Mouse (Mus musculus): ENCODE measurements around the gene Fbxo4. TPM values are rescaled to one million over a fixed set of nuclear protein-coding genes. Genes with fewer than 3 reads are reported as not detected.

Gene Fbxo4
- 10.5 and 12.4 TPM in 2 replicates for polyA plus RNA-seq (2015; fragmentation: Nextera tagmentation; extraction: Ambion mirVana)

DNA sequence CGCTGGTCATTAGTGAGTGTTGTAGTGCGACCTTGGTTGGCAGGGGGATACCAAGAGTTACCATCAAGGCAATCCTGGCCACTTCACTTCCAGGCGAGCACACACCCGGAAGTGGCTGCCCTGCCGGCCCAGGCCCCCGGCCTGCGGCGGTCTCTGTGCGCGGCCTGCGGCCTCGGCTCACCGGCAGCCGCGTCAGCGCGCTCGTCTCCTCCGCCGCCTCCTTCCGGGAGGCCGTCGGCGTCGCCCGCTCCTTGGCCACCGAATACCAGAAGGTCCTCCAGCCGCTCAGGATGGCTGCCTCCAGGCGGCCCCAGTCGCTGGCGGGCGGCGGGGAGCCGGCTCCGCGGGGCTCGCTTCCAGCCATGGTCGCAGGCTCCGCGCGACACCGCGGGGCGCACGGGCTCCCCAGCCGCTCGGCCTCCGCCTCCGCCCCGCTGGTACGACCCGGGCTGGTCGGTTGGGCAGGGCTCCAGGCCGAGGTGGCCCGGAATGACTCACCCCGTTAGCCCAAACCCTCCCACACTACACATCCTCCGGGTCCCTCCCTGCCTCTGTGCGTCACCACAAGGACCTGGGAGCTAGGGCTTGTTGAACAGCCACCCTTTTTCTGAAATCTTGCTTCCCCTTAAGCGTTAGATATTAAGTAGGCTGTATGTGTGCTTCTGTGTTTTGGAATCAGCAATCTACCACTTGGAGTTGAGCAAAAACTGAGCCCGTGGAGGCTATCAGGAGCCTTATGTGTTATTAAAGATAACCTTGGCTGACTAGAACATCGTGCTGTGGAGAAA, at the start of gene Fbxo4:
TSS of gene Fbxo4 (minus strand) at position 513 of the 788 bp plus-strand sequence.
- 0 out of 2 replicates have a peak, but pooled peaks cover 3% of the 10 kb centered on the region for H3K36me3 ChIP-seq (ENCODE audit: insufficient read depth, low read length)
- peaks cover 4% of the 10 kb centered on the region; the same call in 1 of the 2 replicates for H3K4me1 ChIP-seq (ENCODE audit: insufficient read depth, low read length)
- H3K9me3 ChIP-seq (ENCODE audit: low read length): no peaks in the 10 kb centered on the region
- H3K9ac ChIP-seq (replicated peaks; ENCODE audit: low read length): peak within 1 kb of the TSS; percentile 99
- ATAC-seq (ENCODE audit: low FRiP score, low TSS enrichment): peak; percentile 98
- H3K4me3 ChIP-seq (ENCODE audit: low read length): peak within 1 kb of the TSS; percentile 76
- peak within 1 kb of the TSS; percentile 70 for H3K4me2 ChIP-seq (replicated peaks; ENCODE audit: low read depth, low read length)
- H3K27me3 ChIP-seq (ENCODE audit: insufficient read depth, low read length): no peaks in the 10 kb centered on the region
- under 1% methylated on average over 46 of the region's 61 CpGs for WGBS
- H3K27ac ChIP-seq (ENCODE audit: low read length): peak within 1 kb of the TSS; percentile 97

DNA sequence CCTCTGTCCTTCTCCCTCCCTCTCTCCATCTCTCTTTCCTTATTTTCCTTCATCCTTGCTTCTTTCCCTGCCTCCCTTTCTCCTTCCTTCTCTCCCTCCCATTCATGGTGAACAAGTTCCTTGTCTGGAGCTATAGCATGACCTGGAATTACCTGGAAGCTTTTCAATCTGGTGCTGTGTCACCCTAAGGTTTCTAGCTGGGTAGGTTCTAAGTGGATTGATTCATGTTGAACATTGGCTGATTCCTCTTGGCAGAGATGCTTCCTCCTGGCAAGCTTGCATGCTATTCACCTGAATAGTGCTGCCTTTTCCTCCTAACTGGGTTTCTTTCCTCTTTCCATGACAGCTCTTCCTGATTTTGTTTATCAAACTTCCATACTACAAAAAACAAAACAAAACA, 49.6 kb upstream of the Fbxo4 start:
- H3K4me1 ChIP-seq (ENCODE audit: insufficient read depth, low read length): peaks cover 23% of the 10 kb centered on the region
- no peak overlapping the region for H3K4me2 ChIP-seq (replicated peaks; ENCODE audit: low read depth, low read length)
- peak overlapping the region; percentile 98 for H3K27ac ChIP-seq (ENCODE audit: low read length)
- no peaks in the 10 kb centered on the region for H3K27me3 ChIP-seq (ENCODE audit: insufficient read depth, low read length)
- no peaks in the 10 kb centered on the region for H3K9me3 ChIP-seq (ENCODE audit: low read length)
- H3K36me3 ChIP-seq (ENCODE audit: insufficient read depth, low read length): no peaks in the 10 kb centered on the region
- no peak overlapping the region for H3K9ac ChIP-seq (replicated peaks; ENCODE audit: low read length)
- H3K4me3 ChIP-seq (ENCODE audit: low read length): no peak overlapping the region
- ATAC-seq (ENCODE audit: low FRiP score, low TSS enrichment): no peak

DNA sequence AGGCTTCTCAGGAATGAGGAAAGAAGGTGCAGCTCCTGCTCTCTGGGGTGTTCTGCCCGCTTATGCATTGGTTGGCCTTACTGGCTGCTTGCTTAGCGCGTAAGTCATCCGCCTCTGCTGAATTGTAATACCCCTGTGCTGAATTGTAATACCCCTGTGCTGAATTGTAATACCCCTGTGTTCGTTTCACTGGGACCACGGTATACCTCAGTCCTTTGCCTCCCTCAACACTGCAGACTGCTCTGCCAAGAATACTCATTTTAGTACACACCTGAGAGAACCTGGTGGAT, 49.0 kb upstream of the Fbxo4 start:
- Histone ChIP-seq H3K4me2 (replicated peaks; ENCODE audit: low read depth, low read length) (peak overlapping the region; percentile 64), H3K27me3 (ENCODE audit: insufficient read depth, low read length) (no peaks in the 10 kb centered on the region), H3K4me3 (ENCODE audit: low read length) (peak overlapping the region; percentile 89; the same call in 1 of the 2 replicates), H3K9ac (replicated peaks; ENCODE audit: low read length) (no peak overlapping the region), H3K4me1 (ENCODE audit: insufficient read depth, low read length) (peaks cover 23% of the 10 kb centered on the region), H3K9me3 (ENCODE audit: low read length) (no peaks in the 10 kb centered on the region), H3K36me3 (ENCODE audit: insufficient read depth, low read length) (no peaks in the 10 kb centered on the region), H3K27ac (ENCODE audit: low read length) (peak overlapping the region; percentile 98)
- ATAC-seq (ENCODE audit: low FRiP score, low TSS enrichment): no peak
- 70% methylated on average over 6 of the region's 6 CpGs for WGBS

DNA sequence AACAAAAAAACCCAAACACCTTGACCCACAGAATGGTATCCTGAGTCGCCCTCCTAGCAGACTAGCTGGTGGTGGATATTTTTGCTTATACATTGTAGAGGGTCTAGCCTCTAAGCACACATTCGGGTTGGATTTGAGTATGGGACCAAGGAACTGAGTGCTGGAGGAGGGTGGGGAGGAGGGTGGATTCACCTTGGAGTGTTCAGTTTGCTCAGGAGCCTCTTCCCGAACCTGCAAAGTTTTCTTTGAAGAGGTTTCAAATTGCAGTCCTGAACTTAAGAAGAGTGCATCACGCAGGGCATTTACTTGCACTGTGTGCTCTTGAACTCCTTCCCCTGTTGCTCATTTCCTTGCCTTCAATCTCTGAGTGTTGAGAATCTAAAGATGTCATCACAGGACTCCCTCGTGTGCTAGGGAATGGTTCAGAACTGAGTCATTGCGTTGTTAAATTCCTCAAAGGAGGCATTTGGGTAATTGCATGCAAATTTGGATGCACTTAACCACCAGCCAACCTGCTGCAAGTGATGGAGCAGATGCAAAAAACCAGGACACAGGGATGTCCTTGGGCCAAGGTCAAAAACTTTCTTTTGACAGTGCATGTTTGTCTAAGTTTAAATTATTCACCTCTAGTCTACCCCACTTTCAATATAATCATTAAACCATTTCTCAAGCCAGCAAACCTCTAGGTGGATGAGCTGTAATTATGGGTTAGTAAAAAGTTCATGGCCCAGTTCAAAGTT, 48.5 kb upstream of the Fbxo4 start:
- peak overlapping the region; percentile 64 for H3K4me2 ChIP-seq (replicated peaks; ENCODE audit: low read depth, low read length)
- 4% methylated on average over 6 of the region's 6 CpGs for WGBS
- ATAC-seq (ENCODE audit: low FRiP score, low TSS enrichment): peak; percentile 5; the same call in 1 of the 2 replicates
- no peaks in the 10 kb centered on the region for H3K9me3 ChIP-seq (ENCODE audit: low read length)
- peaks cover 23% of the 10 kb centered on the region for H3K4me1 ChIP-seq (ENCODE audit: insufficient read depth, low read length)
- no peaks in the 10 kb centered on the region for H3K27me3 ChIP-seq (ENCODE audit: insufficient read depth, low read length)
- H3K9ac ChIP-seq (replicated peaks; ENCODE audit: low read length): peak overlapping the region; percentile 93
- H3K4me3 ChIP-seq (ENCODE audit: low read length): peak overlapping the region; percentile 89
- peak overlapping the region; percentile 98 for H3K27ac ChIP-seq (ENCODE audit: low read length)
- no peaks in the 10 kb centered on the region for H3K36me3 ChIP-seq (ENCODE audit: insufficient read depth, low read length)

DNA sequence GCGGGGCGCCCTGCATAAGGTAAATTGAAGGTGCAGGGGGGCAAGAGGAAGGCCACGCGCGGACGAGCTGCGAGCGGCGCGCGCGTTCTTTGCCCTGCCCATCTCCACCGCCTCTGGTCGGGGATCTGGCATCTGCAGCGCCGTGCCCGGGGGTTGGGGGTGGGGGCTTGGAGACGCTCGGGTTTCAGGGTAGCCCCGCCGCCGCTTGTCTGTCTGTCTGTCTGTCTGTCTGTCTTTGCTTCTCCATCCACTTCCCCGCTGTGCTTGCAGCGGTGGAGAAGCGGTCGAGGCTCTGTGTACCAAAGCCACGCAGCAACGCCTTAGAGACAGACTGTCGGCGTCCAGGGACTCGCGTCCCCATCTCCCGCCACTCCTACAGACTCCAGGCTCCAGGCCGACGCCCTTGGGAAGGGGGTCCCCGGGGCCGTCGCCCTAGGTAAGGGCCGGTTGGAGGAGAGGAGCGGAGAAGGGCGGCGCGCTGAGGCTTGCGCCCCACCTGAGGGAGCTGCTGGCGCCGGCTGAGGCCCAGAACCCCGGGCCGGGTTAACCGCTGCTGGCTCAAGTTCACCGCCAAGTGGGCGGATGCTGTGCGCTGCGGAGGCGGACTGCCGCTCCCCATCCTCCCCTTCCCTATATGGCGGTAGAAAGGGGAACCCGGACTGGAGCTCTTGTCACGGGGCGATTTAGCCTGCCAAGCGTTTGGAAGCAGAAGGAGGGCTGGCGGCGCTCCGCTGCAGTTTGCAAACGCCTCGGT, 47.6 kb upstream of the Fbxo4 start:
- peak; percentile 91 for ATAC-seq (ENCODE audit: low FRiP score, low TSS enrichment)
- H3K4me2 ChIP-seq (replicated peaks; ENCODE audit: low read depth, low read length): peak overlapping the region; percentile 64
- H3K36me3 ChIP-seq (ENCODE audit: insufficient read depth, low read length): no peaks in the 10 kb centered on the region
- peak overlapping the region; percentile 98 for H3K27ac ChIP-seq (ENCODE audit: low read length)
- H3K27me3 ChIP-seq (ENCODE audit: insufficient read depth, low read length): no peaks in the 10 kb centered on the region
- peak overlapping the region; percentile 89 for H3K4me3 ChIP-seq (ENCODE audit: low read length)
- H3K4me1 ChIP-seq (ENCODE audit: insufficient read depth, low read length): peaks cover 23% of the 10 kb centered on the region
- no peaks in the 10 kb centered on the region for H3K9me3 ChIP-seq (ENCODE audit: low read length)
- H3K9ac ChIP-seq (replicated peaks; ENCODE audit: low read length): peak overlapping the region; percentile 93
- WGBS: 0% methylated on average over 61 of the region's 65 CpGs

DNA sequence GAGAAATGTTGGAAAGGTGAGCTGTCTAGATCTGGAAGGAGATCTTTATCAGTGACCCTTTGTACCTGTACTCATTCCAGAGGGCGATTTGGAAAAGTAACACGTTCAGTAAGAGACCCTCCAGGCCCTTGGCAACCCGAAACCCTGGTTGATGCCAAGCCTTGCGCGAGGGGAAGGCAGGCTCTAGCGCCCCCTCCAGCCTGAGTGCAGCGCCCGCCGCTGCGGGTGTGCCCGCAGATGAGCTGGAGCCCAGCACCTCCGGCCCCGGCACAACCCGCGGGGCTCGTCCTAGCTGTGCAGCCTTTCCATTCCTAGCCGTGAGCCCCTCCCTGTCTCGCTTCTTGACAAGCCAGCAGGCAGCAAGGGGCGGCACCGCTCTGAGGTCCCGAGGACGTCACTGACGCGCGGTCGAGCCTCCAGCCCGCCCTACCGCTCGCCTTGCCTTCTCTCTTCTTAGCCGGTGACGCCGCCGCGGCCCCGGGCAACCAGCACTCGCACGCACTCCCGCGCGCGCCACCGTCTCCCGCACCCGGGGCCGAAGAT, 46.9 kb upstream of the Fbxo4 start, which contains the start of gene Oxct1:
TSS of gene Oxct1 (plus strand) at position 153 of the 543 bp plus-strand sequence.
- 0% methylated on average over 41 of the region's 45 CpGs for WGBS
- H3K4me3 ChIP-seq (ENCODE audit: low read length): peak within 1 kb of the TSS; percentile 89
- peaks cover 23% of the 10 kb centered on the region for H3K4me1 ChIP-seq (ENCODE audit: insufficient read depth, low read length)
- H3K9me3 ChIP-seq (ENCODE audit: low read length): no peaks in the 10 kb centered on the region
- H3K9ac ChIP-seq (replicated peaks; ENCODE audit: low read length): peak within 1 kb of the TSS; percentile 93
- ATAC-seq (ENCODE audit: low FRiP score, low TSS enrichment): peak; percentile 96
- H3K36me3 ChIP-seq (ENCODE audit: insufficient read depth, low read length): no peaks in the 10 kb centered on the region
- no peaks in the 10 kb centered on the region for H3K27me3 ChIP-seq (ENCODE audit: insufficient read depth, low read length)
- H3K27ac ChIP-seq (ENCODE audit: low read length): peak within 1 kb of the TSS; percentile 98
- peak within 1 kb of the TSS; percentile 64 for H3K4me2 ChIP-seq (replicated peaks; ENCODE audit: low read depth, low read length)

DNA sequence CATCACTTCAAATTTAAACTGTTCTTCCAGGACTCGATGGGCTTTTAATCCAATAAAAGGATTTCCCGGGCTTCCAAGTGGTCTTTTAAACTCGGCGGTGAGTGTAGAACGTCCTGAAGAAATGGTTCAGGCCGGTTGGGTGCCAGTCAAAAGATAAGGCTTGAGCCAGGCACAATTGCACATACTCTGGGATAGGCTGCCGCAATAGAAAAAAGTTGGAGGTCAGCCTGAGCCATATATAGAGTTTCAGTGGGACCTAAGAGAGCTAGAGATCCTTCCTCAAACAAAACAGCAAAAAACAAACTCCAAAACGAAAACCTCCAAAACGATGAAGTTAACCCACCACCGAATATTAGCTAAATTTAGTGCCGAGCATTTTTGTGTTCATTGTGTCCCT, 46.1 kb upstream of the Fbxo4 start:
- WGBS: 68% methylated on average over 11 of the region's 11 CpGs
- Histone ChIP-seq H3K27me3 (ENCODE audit: insufficient read depth, low read length) (no peaks in the 10 kb centered on the region), H3K9ac (replicated peaks; ENCODE audit: low read length) (peak overlapping the region; percentile 93), H3K4me3 (ENCODE audit: low read length) (peak overlapping the region; percentile 89), H3K36me3 (ENCODE audit: insufficient read depth, low read length) (no peaks in the 10 kb centered on the region), H3K4me1 (ENCODE audit: insufficient read depth, low read length) (peaks cover 23% of the 10 kb centered on the region), H3K4me2 (replicated peaks; ENCODE audit: low read depth, low read length) (peak overlapping the region; percentile 64), H3K27ac (ENCODE audit: low read length) (no peak overlapping the region; the same call in 1 of the 2 replicates), H3K9me3 (ENCODE audit: low read length) (no peaks in the 10 kb centered on the region)
- ATAC-seq (ENCODE audit: low FRiP score, low TSS enrichment): no peak

DNA sequence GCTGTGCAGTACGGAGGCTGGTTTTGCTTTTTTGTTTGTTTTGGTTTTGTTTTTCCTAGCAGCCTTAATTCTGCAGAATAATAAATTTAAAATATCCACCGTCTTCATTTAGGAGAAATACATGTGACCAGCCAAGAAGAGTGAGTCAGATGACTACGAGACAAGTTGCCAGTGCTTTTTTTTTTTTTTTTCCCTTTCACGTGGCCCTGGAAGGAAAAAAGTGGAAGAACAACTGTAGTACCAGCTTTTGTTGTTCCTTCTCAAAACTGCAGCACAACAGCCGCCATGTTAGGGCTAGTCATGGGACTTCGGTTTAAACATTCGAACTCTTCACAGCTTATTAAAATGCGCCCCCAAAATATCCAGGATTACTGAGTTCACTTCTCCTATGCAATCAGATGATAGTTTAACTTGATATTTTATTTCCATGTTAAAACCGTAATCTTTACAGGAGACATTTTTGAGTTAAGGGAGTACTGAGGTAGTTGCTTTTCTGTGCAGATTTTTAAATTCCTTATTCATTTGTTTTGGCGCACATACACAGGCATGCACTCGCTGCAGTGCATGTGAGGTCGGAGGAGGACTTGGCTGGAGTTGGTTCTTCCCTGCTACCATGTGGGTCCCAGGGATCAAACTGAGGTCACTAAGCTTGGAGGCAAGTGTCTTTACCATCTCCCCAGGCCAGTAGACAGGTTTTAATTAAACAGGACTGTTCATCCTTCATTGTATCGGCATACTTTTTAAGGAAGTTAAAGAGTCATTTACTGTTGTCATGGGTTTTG, 45.5 kb upstream of the Fbxo4 start:
- Histone ChIP-seq H3K4me1 (ENCODE audit: insufficient read depth, low read length) (peaks cover 23% of the 10 kb centered on the region), H3K9me3 (ENCODE audit: low read length) (no peaks in the 10 kb centered on the region), H3K4me2 (replicated peaks; ENCODE audit: low read depth, low read length) (no peak overlapping the region), H3K9ac (replicated peaks; ENCODE audit: low read length) (no peak overlapping the region), H3K27ac (ENCODE audit: low read length) (no peak overlapping the region; the same call in 1 of the 2 replicates), H3K4me3 (ENCODE audit: low read length) (no peak overlapping the region), H3K27me3 (ENCODE audit: insufficient read depth, low read length) (no peaks in the 10 kb centered on the region), H3K36me3 (ENCODE audit: insufficient read depth, low read length) (no peaks in the 10 kb centered on the region)
- WGBS: 74% methylated on average over 13 of the region's 13 CpGs
- no peak for ATAC-seq (ENCODE audit: low FRiP score, low TSS enrichment)

DNA sequence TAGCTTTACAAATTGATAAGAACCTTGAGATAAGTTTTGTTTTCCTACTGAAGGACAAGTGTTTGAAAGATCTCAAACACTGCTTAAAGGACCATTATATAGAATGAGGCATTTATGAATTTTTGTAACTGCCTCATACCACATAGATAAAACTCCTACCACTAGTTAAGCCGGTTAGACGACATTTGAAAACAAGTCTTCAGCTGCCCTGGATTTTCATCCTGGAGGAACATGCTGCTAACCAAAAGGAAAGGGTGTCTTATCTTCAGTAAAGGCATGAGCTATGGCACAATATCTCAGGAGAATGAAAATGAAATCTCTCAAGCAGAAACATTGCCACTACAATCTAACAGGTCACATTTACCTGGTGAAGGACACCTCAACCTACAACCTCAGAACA, 44.4 kb upstream of the Fbxo4 start:
- H3K27ac ChIP-seq (ENCODE audit: low read length): no peak overlapping the region
- no peaks in the 10 kb centered on the region for H3K9me3 ChIP-seq (ENCODE audit: low read length)
- no peaks in the 10 kb centered on the region for H3K36me3 ChIP-seq (ENCODE audit: insufficient read depth, low read length)
- peaks cover 19% of the 10 kb centered on the region for H3K4me1 ChIP-seq (ENCODE audit: insufficient read depth, low read length)
- H3K9ac ChIP-seq (replicated peaks; ENCODE audit: low read length): no peak overlapping the region
- ATAC-seq (ENCODE audit: low FRiP score, low TSS enrichment): no peak
- H3K4me3 ChIP-seq (ENCODE audit: low read length): no peak overlapping the region
- no peaks in the 10 kb centered on the region for H3K27me3 ChIP-seq (ENCODE audit: insufficient read depth, low read length)
- WGBS: 97% methylated on average over 2 of the region's 2 CpGs
- no peak overlapping the region for H3K4me2 ChIP-seq (replicated peaks; ENCODE audit: low read depth, low read length)

All from kidney, embryonic 16.5 days (tissue).